Mouse (Mus musculus) stomach, postnatal 0 days (tissue): Measurements from ENCODE around the gene Utrn. TPM values are rescaled to one million over a fixed set of nuclear protein-coding genes. Genes with fewer than 3 reads are reported as not detected.

Experiments used
- ATAC-seq: fragments of 200-750 bp; cut with Nextera tagmentation; 2 replicates; pipeline ENCODE4 v1.8.0; 2017; ENCODE audit not compliant: low FRiP score, low TSS enrichment
- DNase-seq: peaks from one replicate; pipeline ENCODE4 v3.0.0-alpha.2; 2016; ENCODE audit warnings: low spot score
- H3K27ac ChIP-seq: fragments of 300-500 bp; sonication (generic); replicated peaks from 2 replicates; pipeline ENCODE4 v1.5.1; 2014; ENCODE audit warnings: mild to moderate bottlenecking, control low read depth
- H3K27me3 ChIP-seq: fragments of 300-500 bp; sonication (generic); 2 replicates; pipeline ENCODE4 v1.6.1; 2014; ENCODE audit warnings: low read length; ENCODE audit not compliant: control insufficient read depth, insufficient read depth
- H3K36me3 ChIP-seq: fragments of 300-500 bp; sonication (generic); 2 replicates; pipeline ENCODE4 v1.6.1; 2014; ENCODE audit warnings: low read length, mixed read lengths; ENCODE audit not compliant: control insufficient read depth, insufficient read depth
- H3K4me1 ChIP-seq: fragments of 300-500 bp; sonication (generic); replicated peaks from 2 replicates; pipeline ENCODE4 v1.6.1; 2014; ENCODE audit warnings: antibody characterized with exemption; ENCODE audit not compliant: control insufficient read depth, insufficient read depth
- H3K4me2 ChIP-seq: fragments of 300-500 bp; sonication (generic); replicated peaks from 2 replicates; pipeline ENCODE4 v1.6.1; 2014; ENCODE audit warnings: low read depth, mild to moderate bottlenecking, control low read depth, moderate library complexity
- H3K4me3 ChIP-seq: fragments of 300-500 bp; sonication (generic); 2 replicates; pipeline ENCODE4 v1.5.1; 2014; ENCODE audit warnings: low read depth, low read length, control low read depth
- H3K9ac ChIP-seq: fragments of 300-500 bp; sonication (generic); 2 replicates; pipeline ENCODE4 v1.6.1; 2014; ENCODE audit warnings: mild to moderate bottlenecking, low read length, control low read depth, mixed read lengths
- H3K9me3 ChIP-seq: fragments of 300-500 bp; sonication (generic); 2 replicates; pipeline ENCODE4 v1.6.1; 2016; ENCODE audit warnings: low read length; ENCODE audit not compliant: control insufficient read depth
- CTCF ChIP-seq: IDR thresholded peaks from 2 replicates; pipeline ENCODE4 v1.5.1; 2016; ENCODE audit warnings: antibody characterized with exemption, low read depth, mild to moderate bottlenecking, moderate library complexity
- EP300 ChIP-seq: optimal IDR thresholded peaks from 2 replicates; pipeline ENCODE3; 2016; ENCODE audit warnings: antibody characterized with exemption
- WGBS: fragments of 180-500 bp; shearing (Covaris S2); extraction: QIAGEN DNeasy Blood & Tissue Kit; methylation state at CpG from one replicate; pipeline ENCODE4 v1.1.7; 2014; 5-methylcytosine and 5-hydroxymethylcytosine counted together
- polyA plus RNA-seq: library from polyadenylated mRNA; unstranded; fragments of >200 nt; fragmentation: Nextera tagmentation; extraction: Ambion mirVana; gene quantifications from 2 replicates; pipeline ENCODE4 v1.2.1, GENCODE M21; 2015

Utrn gene
- polyA plus RNA-seq, 1 experiment from 2014 or later: 40.4 TPM

DNA sequence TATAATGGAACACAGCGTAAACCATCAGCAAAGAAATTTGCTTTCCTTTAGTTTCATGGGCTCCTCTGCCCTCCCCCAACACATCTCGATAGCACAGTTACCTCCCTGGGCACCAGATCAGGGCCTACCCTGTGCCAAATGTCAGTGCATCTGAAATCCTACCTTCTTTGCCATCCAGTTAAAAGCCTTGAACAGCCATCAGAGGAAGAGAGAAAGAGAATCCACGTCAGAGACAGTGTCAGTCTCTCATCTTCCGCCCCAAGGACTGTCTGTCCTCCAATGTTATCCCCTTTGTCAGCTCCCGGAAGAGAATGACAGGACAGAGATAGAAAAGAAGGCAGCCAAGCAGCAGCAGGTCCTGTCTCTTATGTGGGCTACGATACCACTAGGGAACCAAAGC is 15.4 kb downstream of the Utrn start:
- H3K4me3 ChIP-seq: no peak overlapping the region
- peak overlapping the region; percentile 80 for H3K27ac ChIP-seq
- no peak overlapping the region for H3K9ac ChIP-seq
- no peak overlapping the region for H3K4me2 ChIP-seq
- ATAC-seq (no peak), DNase-seq (no peak)
- H3K9me3 ChIP-seq: no peaks in the 10 kb centered on the region
- H3K4me1 ChIP-seq: no peaks in the 10 kb centered on the region
- 74% methylated on average over 6 of the region's 6 CpGs for WGBS
- H3K27me3 ChIP-seq: no peaks in the 10 kb centered on the region
- H3K36me3 ChIP-seq: no peaks in the 10 kb centered on the region
- TF ChIP-seq EP300 (no peak), CTCF (no peak)

GRCm38 (mm10) chr10:12853196-12853620 is 16.0 kb downstream of the Utrn start:
- TF ChIP-seq EP300 (no peak), CTCF (no peak)
- H3K27ac ChIP-seq: peak overlapping the region; percentile 80

GRCm38 (mm10) chr10:12852416-12853195 is 16.6 kb downstream of the Utrn start:
- Histone ChIP-seq H3K4me1 (no peaks in the 10 kb centered on the region), H3K9me3 (no peaks in the 10 kb centered on the region), H3K4me3 (no peak overlapping the region), H3K4me2 (peak overlapping the region; percentile 25; the same call in 1 of the 2 replicates), H3K36me3 (no peaks in the 10 kb centered on the region), H3K27ac (peak overlapping the region; percentile 80), H3K9ac (no peak overlapping the region), H3K27me3 (no peaks in the 10 kb centered on the region)
- TF ChIP-seq CTCF (no peak), EP300 (no peak)
- 69% methylated on average over 15 of the region's 15 CpGs for WGBS
- ATAC-seq: peak; percentile 80
- DNase-seq: peak; percentile 32

More at GRCm38 (mm10) chr10:12853196-12853620, 16.0 kb downstream of the Utrn start:
- H3K4me3 ChIP-seq: no peak overlapping the region
- WGBS: 44% methylated on average over 7 of the region's 7 CpGs
- H3K27me3 ChIP-seq: no peaks in the 10 kb centered on the region
- ATAC-seq (no peak), DNase-seq (peak; percentile 33)
- H3K9ac ChIP-seq: no peak overlapping the region; the same call in 1 of the 2 replicates
- no peaks in the 10 kb centered on the region for H3K4me1 ChIP-seq
- no peaks in the 10 kb centered on the region for H3K36me3 ChIP-seq
- no peaks in the 10 kb centered on the region for H3K9me3 ChIP-seq
- H3K4me2 ChIP-seq: peak overlapping the region; percentile 8; the same call in 1 of the 2 replicates

- Histone ChIP-seq H3K27ac (0 out of 2 replicates have a peak overlapping the region, but pooled peaks have one; percentile 45), H3K9me3 (no peaks in the 10 kb centered on the region), H3K4me3 (no peak overlapping the region), H3K27me3 (no peaks in the 10 kb centered on the region), H3K4me1 (no peaks in the 10 kb centered on the region), H3K4me2 (no peak overlapping the region), H3K9ac (no peak overlapping the region), H3K36me3 (no peaks in the 10 kb centered on the region)
- ATAC-seq (no peak), DNase-seq (no peak)
- TF ChIP-seq EP300: no peak
- no peak for TF ChIP-seq CTCF
- 66% methylated on average over 7 of the region's 7 CpGs for WGBS
These were observed 18.2 kb downstream of the Utrn start for GRCm38 (mm10) chr10:12850781-12851471.

GRCm38 (mm10) chr10:12848322-12849108 is 20.6 kb downstream of the Utrn start:
- Histone ChIP-seq H3K4me3 (no peak overlapping the region), H3K4me1 (no peaks in the 10 kb centered on the region), H3K36me3 (no peaks in the 10 kb centered on the region), H3K4me2 (no peak overlapping the region), H3K9me3 (no peaks in the 10 kb centered on the region), H3K27me3 (no peaks in the 10 kb centered on the region), H3K9ac (no peak overlapping the region), H3K27ac (no peak overlapping the region)
- no peak for DNase-seq
- WGBS: 80% methylated on average over 10 of the region's 10 CpGs
- TF ChIP-seq EP300 (no peak), CTCF (no peak)
- no peak for ATAC-seq
